Mouse (Mus musculus): ENCODE data around the gene Olfr1387. TPM values are rescaled to one million over a fixed set of nuclear protein-coding genes. Genes with fewer than 3 reads are reported as not detected.
"Not testable (repeated sequence)": the region's sequence is repeated elsewhere in the genome, so short reads cannot be mapped to it uniquely, and the experiment has no call there.

The Olfr1387 gene
- total RNA-seq (2021) = not detected
- long read RNA-seq, experiment 1 = 0 reads
- long read RNA-seq, experiment 2 = 0 reads

- no peak for DNase-seq (ENCODE audit: low spot score in 2 of 2)
These were observed at the start of gene Olfr1387 for GRCm38 (mm10) chr11:49455043-49455442. Gene Olfr1387 (plus strand): TSS chr11:49455343.

- no peak for DNase-seq (ENCODE audit: low spot score in 2 of 2)
These were observed 48.4 kb upstream of the Olfr1387 start for GRCm38 (mm10) chr11:49406784-49407183.

- no peak for DNase-seq (ENCODE audit: low spot score in 2 of 2)
These were observed 44.6 kb upstream of the Olfr1387 start for GRCm38 (mm10) chr11:49410540-49410939.

GRCm38 (mm10) chr11:49422767-49423166 lies 32.4 kb upstream of the Olfr1387 start, which contains the start of gene Olfr1389:
Gene Olfr1389 (plus strand): TSS chr11:49423067.
- no peak for DNase-seq (ENCODE audit: low spot score in 2 of 2)

GRCm38 (mm10) chr11:49425257-49425927 lies 29.8 kb upstream of the Olfr1387 start:
- no peak for DNase-seq (ENCODE audit: low spot score in 2 of 2)

GRCm38 (mm10) chr11:49429641-49430040 lies 25.5 kb upstream of the Olfr1387 start:
- no peak for DNase-seq (ENCODE audit: low spot score in 2 of 2)

- DNase-seq (ENCODE audit: low spot score in 2 of 2) = no peak
These were observed 18.7 kb upstream of the Olfr1387 start, which contains the start of gene Olfr1388 for GRCm38 (mm10) chr11:49436411-49436810. Gene Olfr1388 (plus strand): TSS chr11:49436624.

GRCm38 (mm10) chr11:49464746-49465145 lies 9.6 kb downstream of the Olfr1387 start, which contains the start of gene Olfr1386:
Gene Olfr1386 (plus strand): TSS chr11:49465046.
- DNase-seq (ENCODE audit: low spot score in 2 of 2) = not testable (repeated sequence)

GRCm38 (mm10) chr11:49485973-49486372 lies 30.8 kb downstream of the Olfr1387 start:
- no peak for DNase-seq (ENCODE audit: low spot score in 2 of 2)

GRCm38 (mm10) chr11:49488770-49489169 lies 33.6 kb downstream of the Olfr1387 start, which contains the start of gene Olfr1385:
Gene Olfr1385 (plus strand): TSS chr11:49489070.
- DNase-seq (ENCODE audit: low spot score in 2 of 2) = not testable (repeated sequence)

Other genes with a start within 250 kb of the Olfr1387 start
- 100 to 1,000 TPM; 104 to 109 TPM for gene Mgat1, start 211.2 kb upstream of the Olfr1387 start, total RNA-seq (2021)
- under 1 TPM; 0.20 to 0.36 TPM for gene Olfr1393, start 177.0 kb upstream of the Olfr1387 start, total RNA-seq (2021)
- under 1 TPM in 1 of 2 experiments, not detected in 1; 0.20 TPM for gene Olfr1392, start 170.1 kb upstream of the Olfr1387 start, total RNA-seq (2021)
- gene Olfr10, start 150.6 kb upstream of the Olfr1387 start, total RNA-seq (2021) = not detected
- not detected for gene Olfr1391, start 132.6 kb upstream of the Olfr1387 start, total RNA-seq (2021)
- gene Olfr1390, start 120.2 kb upstream of the Olfr1387 start, total RNA-seq (2021) = not detected
- not detected for gene Olfr1389, start 32.3 kb upstream of the Olfr1387 start, total RNA-seq (2021)
- under 1 TPM; 0.14 to 0.17 TPM for gene Olfr1388, start 18.7 kb upstream of the Olfr1387 start, total RNA-seq (2021)
- gene Olfr1386, start 9.7 kb downstream of the Olfr1387 start, total RNA-seq (2021) = not detected
- gene Olfr1385, start 33.7 kb downstream of the Olfr1387 start, total RNA-seq (2021) = not detected
- not detected for gene Olfr1384, start 51.4 kb downstream of the Olfr1387 start, total RNA-seq (2021)
- not detected for gene Olfr1383, start 64.3 kb downstream of the Olfr1387 start, total RNA-seq (2021)
- not detected for gene Olfr1382, start 72.9 kb downstream of the Olfr1387 start, total RNA-seq (2021)
- not detected for gene Olfr1381, start 88.1 kb downstream of the Olfr1387 start, total RNA-seq (2021)
- gene Olfr1380, start 101.5 kb downstream of the Olfr1387 start, total RNA-seq (2021) = not detected
- gene Flt4, start 153.9 kb downstream of the Olfr1387 start, total RNA-seq (2021) = 10 to 100 TPM; 23.3 to 24.2 TPM
- not detected for gene Scgb3a1, start 208.3 kb downstream of the Olfr1387 start, total RNA-seq (2021)

All from adrenal gland, postnatal 4 days (tissue).